Comparison of ENCODE assay signal across 8 mouse cellular contexts in the genomic region with DNA sequence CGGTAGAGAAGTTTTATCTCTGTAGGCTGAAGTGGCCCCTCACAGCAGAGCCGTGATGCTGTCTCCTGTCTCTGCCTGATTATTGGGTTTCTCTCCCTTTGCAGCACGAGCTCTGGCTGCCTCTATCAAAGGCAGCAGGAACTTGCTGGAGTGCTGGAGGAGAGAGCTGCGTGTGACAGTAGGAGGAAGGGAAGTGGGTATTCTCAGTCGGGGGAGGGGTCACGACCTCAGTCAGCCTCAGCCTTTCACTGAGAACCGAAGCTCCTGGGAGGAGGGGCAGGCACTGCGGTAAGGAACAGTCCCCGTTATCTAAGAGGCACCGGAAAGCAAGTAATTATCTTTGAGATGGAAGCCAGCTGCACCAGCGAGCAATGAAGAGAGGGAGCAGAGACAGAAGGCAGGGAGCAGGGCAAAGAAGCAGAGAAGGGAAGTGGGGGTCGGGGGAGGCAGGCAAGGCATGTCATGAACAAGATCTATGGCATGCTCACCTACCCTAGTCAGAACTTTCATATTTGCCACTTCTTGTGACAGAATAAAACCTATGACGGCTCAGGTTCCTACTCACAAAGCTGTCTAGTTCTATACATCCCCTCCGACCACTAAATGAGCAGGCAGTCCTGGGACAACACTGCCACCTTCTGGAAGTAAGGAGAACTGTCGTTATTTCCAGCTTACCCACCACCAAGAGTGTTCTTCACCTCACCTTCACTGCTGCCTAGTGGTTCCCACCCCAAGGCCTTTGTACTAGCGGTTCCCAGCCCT.
DNase-seq lines count a peak whose midpoint lies in the region; ATAC-seq and TF ChIP-seq lines count a peak whose summit lies in the region.

No protein-coding gene starts in this region.

- peak overlapping the region; percentile 53 for H3K4me3 ChIP-seq in gastrocnemius, adult 2 months
- H3K4me3 ChIP-seq in erythroblast, embryonic 14.5 days (replicated peaks): peak overlapping the region; percentile 63
- peak overlapping the region; percentile 7 for H3K4me3 ChIP-seq in hindbrain, embryonic 14.5 days (replicated peaks; ENCODE audit: low read length)
- peak overlapping the region; percentile 18; the same call in 1 of the 2 replicates for H3K4me3 ChIP-seq in limb, embryonic 14.5 days (replicated peaks; ENCODE audit: low read length)
- peak overlapping the region; percentile 9 for H3K4me3 ChIP-seq in midbrain, postnatal 0 days (ENCODE audit: low read depth, low read length)

- no peak overlapping the region for H3K27ac ChIP-seq in gastrocnemius, adult 2 months
- peak overlapping the region; percentile 39 for H3K27ac ChIP-seq in hindbrain, embryonic 14.5 days
- H3K27ac ChIP-seq in limb, embryonic 14.5 days (replicated peaks; ENCODE audit: low read depth, low read length): no peak overlapping the region
- H3K27ac ChIP-seq in midbrain, postnatal 0 days (ENCODE audit: low read depth, low read length): peak overlapping the region; percentile 48; the same call in 1 of the 2 replicates

- H3K9me3 ChIP-seq in erythroblast, embryonic 14.5 days (ENCODE audit: control insufficient read depth, low read length): no peaks in the 10 kb centered on the region
- H3K9me3 ChIP-seq in hindbrain, embryonic 14.5 days (ENCODE audit: control insufficient read depth, low read length): no peaks in the 10 kb centered on the region
- H3K9me3 ChIP-seq in limb, embryonic 14.5 days (ENCODE audit: control insufficient read depth, low read length): no peaks in the 10 kb centered on the region
- H3K9me3 ChIP-seq in midbrain, postnatal 0 days (ENCODE audit: low read length): no peaks in the 10 kb centered on the region

- no peak for DNase-seq in gastrocnemius, adult 2 months
- no peak for DNase-seq in gastrocnemius, postnatal 4 days (ENCODE audit: low spot score in 2 of 2)
- DNase-seq in adrenal gland, postnatal 14 days: peak; percentile 46
- DNase-seq in hindbrain, embryonic 14.5 days (ENCODE audit: low spot score): peak; percentile 81
- peak; percentile 62 for DNase-seq in limb, embryonic 14.5 days (ENCODE audit: low spot score)
- peak; percentile 72 for DNase-seq in midbrain, postnatal 0 days (ENCODE audit: low spot score)
- peak; percentile 89 for DNase-seq in thymus, postnatal 0 days (ENCODE audit: low spot score)

- no peaks in the 10 kb centered on the region for H3K27me3 ChIP-seq in erythroblast, embryonic 14.5 days (ENCODE audit: control insufficient read depth)
- H3K27me3 ChIP-seq in hindbrain, embryonic 14.5 days (ENCODE audit: control insufficient read depth, insufficient read depth, low read length): no peaks in the 10 kb centered on the region
- no peaks in the 10 kb centered on the region for H3K27me3 ChIP-seq in limb, embryonic 14.5 days (ENCODE audit: control insufficient read depth, insufficient read depth, low read length)
- no peaks in the 10 kb centered on the region for H3K27me3 ChIP-seq in midbrain, postnatal 0 days (ENCODE audit: insufficient read depth, low read length)

- intact Hi-C loops in gastrocnemius, adult 2 months (cut with DNase I): loop anchor here (2.0 kb wide), 2 partner anchors 144 to 176 kb away; no protein-coding TSS in a partner anchor

- peak overlapping the region; percentile 47 for H3K4me2 ChIP-seq in hindbrain, embryonic 14.5 days (replicated peaks)
- H3K4me2 ChIP-seq in limb, embryonic 14.5 days (replicated peaks; ENCODE audit: low read depth, low read length, severe bottlenecking): peak overlapping the region; percentile 40
- H3K4me2 ChIP-seq in midbrain, postnatal 0 days (ENCODE audit: low read depth, low read length, poor library complexity, severe bottlenecking): peak overlapping the region; percentile 54

- no peak for TF ChIP-seq POLR2A in limb, embryonic 14.5 days (IDR thresholded peaks at IDR 0.05; ENCODE audit: borderline replicate concordance, extremely low read depth, insufficient read depth, insufficient read length)

- H3K9ac ChIP-seq in hindbrain, embryonic 14.5 days: 0 out of 2 replicates have a peak overlapping the region, but pooled peaks have one; percentile 16
- H3K9ac ChIP-seq in limb, embryonic 14.5 days (ENCODE audit: low read depth, low read length, severe bottlenecking): no peak overlapping the region
- H3K9ac ChIP-seq in midbrain, postnatal 0 days (replicated peaks; ENCODE audit: low read length, poor library complexity, severe bottlenecking): peak overlapping the region; percentile 39; the same call in 1 of the 2 replicates

- peaks cover 30% of the 10 kb centered on the region for H3K4me1 ChIP-seq in erythroblast, embryonic 14.5 days (ENCODE audit: control insufficient read depth)
- H3K4me1 ChIP-seq in hindbrain, embryonic 14.5 days (replicated peaks; ENCODE audit: control insufficient read depth, insufficient read depth, low read length): peaks cover 11% of the 10 kb centered on the region; the same call in 1 of the 2 replicates
- H3K4me1 ChIP-seq in limb, embryonic 14.5 days (ENCODE audit: control insufficient read depth, insufficient read depth, low read length): peaks cover 3% of the 10 kb centered on the region; the same call in 1 of the 2 replicates
- 0 out of 2 replicates have a peak, but pooled peaks cover 5% of the 10 kb centered on the region for H3K4me1 ChIP-seq in midbrain, postnatal 0 days (ENCODE audit: insufficient read depth, low read length)

- TF ChIP-seq CTCF in gastrocnemius, adult 2 months (IDR thresholded peaks at IDR 0.05): peak; percentile 89
- TF ChIP-seq CTCF in midbrain, postnatal 0 days (IDR thresholded peaks at IDR 0.05): peak; percentile 98

- H3K36me3 ChIP-seq in erythroblast, embryonic 14.5 days (ENCODE audit: control insufficient read depth): no peaks in the 10 kb centered on the region
- no peaks in the 10 kb centered on the region for H3K36me3 ChIP-seq in hindbrain, embryonic 14.5 days (replicated peaks; ENCODE audit: control insufficient read depth, insufficient read depth)
- no peaks in the 10 kb centered on the region for H3K36me3 ChIP-seq in limb, embryonic 14.5 days (ENCODE audit: control insufficient read depth, insufficient read depth, low read length)
- H3K36me3 ChIP-seq in midbrain, postnatal 0 days (ENCODE audit: insufficient read depth, low read length): no peaks in the 10 kb centered on the region

- ATAC-seq in hindbrain, embryonic 14.5 days (ENCODE audit: low FRiP score): peak; percentile 77
- peak; percentile 44; the same call in 1 of the 2 replicates for ATAC-seq in limb, embryonic 14.5 days (ENCODE audit: low FRiP score, low read depth)
- ATAC-seq in midbrain, postnatal 0 days (ENCODE audit: low FRiP score): peak; percentile 81

- WGBS in hindbrain, embryonic 14.5 days: 4% methylated on average over 16 of the region's 16 CpGs
- WGBS in limb, embryonic 14.5 days: 4% methylated on average over 16 of the region's 16 CpGs
- 6% methylated on average over 16 of the region's 16 CpGs for WGBS in midbrain, postnatal 0 days

Comparison
In these comparisons a context has a peak if more than half of its experiments do, and no peak if none do; other contexts are left out.
1. DNase-seq: peak in adrenal gland, postnatal 14 days (single experiment), hindbrain, embryonic 14.5 days (single experiment), limb, embryonic 14.5 days (single experiment), midbrain, postnatal 0 days (single experiment) and thymus, postnatal 0 days (single experiment); none in gastrocnemius, adult 2 months (single experiment) and gastrocnemius, postnatal 4 days (0 of 2).
2. H3K27ac ChIP-seq: peak in hindbrain, embryonic 14.5 days (single experiment) and midbrain, postnatal 0 days (single experiment); none in gastrocnemius, adult 2 months (single experiment) and limb, embryonic 14.5 days (single experiment).
3. H3K4me3 ChIP-seq: peak in every context shown above with its lines; median percentile 63 in erythroblast, embryonic 14.5 days; 53 in gastrocnemius, adult 2 months; 18 in limb, embryonic 14.5 days; 9 in midbrain, postnatal 0 days; 7 in hindbrain, embryonic 14.5 days.
4. Peak in every context shown above with its lines, with median percentiles within 50 percentile points of each other: ATAC-seq and H3K4me2 ChIP-seq.